Mouse (Mus musculus): Measurements from ENCODE around the gene Ube2n.

The Ube2n gene

GRCm38 (mm10) chr10:95590196-95590595 lies 75.3 kb downstream of the Ube2n start:
- no peak for DNase-seq (ENCODE audit: low spot score in 2 of 2)

- DNase-seq (ENCODE audit: low spot score in 2 of 2): no peak
Measured at GRCm38 (mm10) chr10:95591257-95591656, 76.3 kb downstream of the Ube2n start.

- no peak for DNase-seq (ENCODE audit: low spot score in 2 of 2)
Measured at GRCm38 (mm10) chr10:95594414-95594813, 79.5 kb downstream of the Ube2n start.
